Mouse (Mus musculus): ENCODE data around the gene Hcn3.

DNA sequence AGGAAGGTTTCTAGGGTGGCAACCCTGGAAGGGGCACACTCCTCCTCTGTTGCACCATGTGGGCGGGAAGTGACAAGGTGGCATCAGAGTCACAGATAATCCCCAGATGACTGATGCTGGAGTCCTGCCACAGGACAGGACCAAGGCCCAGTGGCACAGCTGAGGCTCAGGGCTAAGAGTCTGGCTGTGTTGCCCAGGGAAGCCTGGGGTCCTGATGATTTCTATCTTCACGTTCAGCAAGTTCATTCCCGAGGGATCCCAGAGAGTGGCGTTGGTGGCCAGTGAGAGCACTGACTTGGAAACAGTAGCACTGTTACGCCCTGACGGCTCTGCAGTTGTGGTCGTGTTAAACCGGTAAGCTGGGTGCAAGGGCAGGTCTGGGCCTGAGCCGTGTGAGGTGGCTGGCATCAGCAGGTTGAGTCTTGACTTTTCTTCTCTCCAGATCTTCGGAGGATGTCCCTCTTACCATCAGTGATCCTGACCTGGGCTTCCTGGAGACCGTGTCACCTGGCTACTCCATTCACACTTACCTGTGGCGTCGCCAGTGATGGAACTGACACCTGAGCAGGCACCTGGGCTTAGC, 48.2 kb upstream of the Hcn3 start:
- TF ChIP-seq CTCF (IDR thresholded peaks at IDR 0.05) (no peak), EP300 (IDR thresholded peaks at IDR 0.05) (no peak)

All from lung, postnatal 0 days (tissue).